Mouse (Mus musculus) layer of hippocampus, postnatal 14 days (tissue): Measurements from ENCODE around the gene Sim1. TPM values are rescaled to one million over a fixed set of nuclear protein-coding genes. Genes with fewer than 3 reads are reported as not detected.

Experiments
- DNase-seq, 2 experiments: peaks; one replicate each; pipeline ENCODE4 v3.0.0; 2021 to 2022; ENCODE audit warnings: low spot score in 2 of 2, mixed read lengths in 1 of 2
- long read RNA-seq, 2 experiments: library from polyadenylated mRNA; stranded (forward); transcript quantifications; one replicate each; pipeline ENCODE4 v2.0.0; 2021
- total RNA-seq, 2 experiments: library from RNA; stranded (reverse); gene quantifications; 2 replicates each; pipeline ENCODE4 v1.2.3; 2021

Sim1 gene
- under 1 TPM in 1 of 2 experiments, not detected in 1; 0.10 TPM for total RNA-seq
- long read RNA-seq, experiment 1: 0 reads
- long read RNA-seq, experiment 2: 0 reads

DNA sequence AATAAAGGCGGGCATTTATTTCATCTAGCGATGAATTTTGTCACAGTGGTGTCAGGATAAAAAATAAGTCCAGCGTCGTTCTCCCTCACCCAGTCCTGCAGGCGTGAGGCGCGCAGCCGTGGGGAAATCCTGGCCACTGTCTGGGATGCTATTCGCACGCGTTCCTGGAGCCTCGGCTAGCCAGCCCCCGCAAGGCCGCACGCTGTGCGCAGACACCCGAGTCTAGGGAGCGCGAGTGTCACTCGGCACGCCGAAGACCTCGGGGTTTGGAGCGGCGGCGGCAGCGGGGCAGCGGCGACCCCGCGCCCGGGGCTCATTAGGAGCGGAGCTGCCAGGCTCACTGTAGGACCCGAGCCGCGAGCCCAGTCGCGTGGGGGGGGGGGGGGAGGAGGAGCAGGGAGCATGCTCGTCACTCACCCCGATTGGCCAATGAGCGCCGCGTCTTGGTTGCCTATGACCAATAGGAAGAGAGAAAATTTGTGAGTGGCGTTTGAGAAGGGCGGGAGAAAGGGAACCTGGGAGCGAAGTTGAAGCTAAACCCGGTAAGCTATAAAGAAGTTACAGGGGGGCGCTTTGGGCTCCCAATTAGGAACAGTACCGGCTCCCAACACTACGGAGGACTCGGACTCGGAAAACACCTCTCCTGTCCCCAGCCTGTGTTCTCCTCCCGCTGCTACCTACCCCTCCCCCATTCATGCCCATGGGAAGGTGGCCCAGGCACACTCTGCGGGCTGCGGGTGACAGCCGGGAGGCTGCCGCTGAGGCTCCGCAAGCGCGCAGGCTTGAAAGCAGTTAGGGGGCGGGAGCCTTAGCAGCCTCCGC is at the start of gene Sim1:
Sim1 (plus strand) TSS at position 585 of the 822 bp plus-strand sequence.
- peak; percentile 60 to 79 for DNase-seq

DNA sequence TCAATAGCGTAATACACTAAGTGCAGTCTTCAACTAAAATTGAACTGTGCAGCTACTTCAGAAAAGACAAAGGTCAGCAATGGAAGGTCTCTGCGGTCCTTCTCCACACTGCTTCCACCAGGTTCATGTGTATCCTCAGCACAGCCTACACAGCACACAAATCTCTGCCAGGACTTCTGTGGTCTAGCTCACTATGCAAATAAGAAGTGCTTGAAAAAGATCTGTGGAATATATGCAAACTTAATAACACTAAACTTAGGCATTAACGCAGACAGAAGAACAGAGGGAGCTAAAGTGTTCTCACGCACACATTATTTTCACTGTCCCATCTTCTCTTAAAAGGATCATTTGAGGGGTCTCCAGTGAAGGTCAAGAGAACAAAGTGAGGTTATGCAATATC is 26.4 kb upstream of the Sim1 start:
- no peak for DNase-seq

DNA sequence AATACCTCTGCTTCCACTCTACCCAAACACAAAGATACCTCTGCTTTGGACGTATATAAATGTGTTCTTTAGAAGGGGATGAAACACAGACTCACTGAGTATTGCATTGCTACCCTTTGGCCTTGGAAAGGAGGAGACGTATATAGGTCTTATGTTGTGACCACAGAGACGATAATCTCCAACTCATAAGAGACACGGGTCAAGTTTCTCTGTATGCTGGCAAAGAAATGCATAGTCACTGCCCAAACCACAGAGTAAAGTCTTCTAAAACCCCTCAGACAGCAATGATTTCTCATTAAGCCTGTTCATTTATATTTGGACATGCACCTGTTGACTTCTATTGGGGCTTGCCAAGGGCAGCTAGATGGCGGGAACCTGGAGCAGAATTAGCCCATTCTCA is 17.6 kb upstream of the Sim1 start:
- no peak for DNase-seq

DNA sequence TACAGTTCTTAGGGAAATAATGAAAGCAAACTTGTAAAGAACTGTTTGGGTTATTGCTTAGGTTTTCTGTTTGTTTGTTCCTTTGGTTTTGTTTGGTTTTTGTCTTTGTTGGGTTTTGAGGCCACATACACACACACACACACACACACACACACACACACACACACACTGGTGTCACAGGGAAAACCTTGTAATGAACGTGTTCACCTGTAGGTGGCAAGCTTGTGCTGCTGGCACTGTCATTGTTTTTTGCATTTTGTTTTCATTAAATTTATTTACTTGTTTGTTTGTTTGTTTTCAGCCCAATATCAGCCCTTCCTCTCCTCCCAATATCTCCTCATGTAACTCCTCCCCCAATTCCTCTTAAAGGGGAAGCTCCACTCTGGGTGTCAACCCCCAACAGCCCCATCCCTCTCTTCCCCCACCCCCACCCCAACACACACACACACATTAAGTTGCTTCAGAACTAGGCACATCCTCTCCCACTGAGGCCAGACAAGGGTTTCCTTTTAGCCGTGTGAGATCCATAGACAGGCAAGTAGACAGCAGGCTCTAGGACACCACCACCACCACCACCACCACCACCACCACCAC is 13.0 kb upstream of the Sim1 start:
- DNase-seq: no peak

DNA sequence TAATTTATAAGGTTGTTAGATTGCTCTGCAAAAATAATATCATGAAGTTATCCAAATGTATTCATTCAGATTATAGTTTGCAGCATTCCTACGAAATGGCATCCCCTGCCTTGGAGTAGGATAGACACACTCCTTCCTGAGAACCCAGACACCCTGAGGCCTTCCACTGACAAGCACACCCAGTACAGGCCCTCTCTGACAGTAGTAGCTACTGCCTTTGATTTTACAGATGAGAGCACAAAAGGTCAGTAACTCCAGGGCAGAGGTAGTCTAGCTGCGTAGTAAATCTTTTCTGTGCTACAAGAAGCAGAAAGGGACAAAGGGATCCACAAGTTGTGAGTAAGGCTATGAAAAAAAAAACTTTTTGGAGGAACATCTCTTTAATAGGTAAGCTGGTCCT is 12.2 kb upstream of the Sim1 start:
- DNase-seq: no peak

DNA sequence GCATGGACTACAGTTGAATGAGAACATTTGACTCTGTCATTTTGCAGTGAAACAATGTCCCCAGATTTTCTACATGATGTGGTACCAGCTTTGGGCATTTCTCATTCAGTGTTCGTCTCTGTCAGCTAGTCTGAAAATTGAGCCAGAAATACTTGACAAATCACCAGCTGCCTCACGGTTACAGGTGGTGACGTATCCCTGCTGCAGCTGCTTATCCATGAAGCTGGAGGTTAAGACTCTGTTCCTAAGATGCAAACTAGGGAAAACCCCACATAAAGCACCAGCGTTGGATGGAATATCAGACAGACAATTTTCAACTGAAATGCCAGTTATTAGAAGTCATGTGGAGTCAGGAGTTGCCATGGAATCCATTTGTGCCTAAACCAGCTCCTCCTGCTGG is 8.2 kb upstream of the Sim1 start:
- DNase-seq: no peak

DNA sequence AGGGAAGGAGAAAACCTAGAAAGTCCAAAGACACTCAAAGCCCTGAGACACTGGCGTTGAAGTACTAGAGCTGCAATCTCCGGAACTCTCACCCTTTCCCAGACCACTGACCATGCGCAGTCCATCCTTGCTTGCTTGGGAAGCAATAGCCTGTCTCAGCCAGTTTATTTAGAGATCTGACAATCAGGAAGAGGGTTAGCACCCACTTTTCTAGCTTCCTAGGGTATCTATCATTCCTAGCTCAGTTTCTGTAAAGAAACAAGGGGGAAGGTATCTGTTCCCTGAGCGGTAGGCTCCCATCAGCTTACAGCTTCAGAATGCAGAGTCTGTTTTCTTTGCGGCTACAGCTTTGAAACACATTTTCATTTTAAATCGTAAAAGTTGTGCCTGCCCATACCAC is 3.9 kb upstream of the Sim1 start:
- no peak for DNase-seq

DNA sequence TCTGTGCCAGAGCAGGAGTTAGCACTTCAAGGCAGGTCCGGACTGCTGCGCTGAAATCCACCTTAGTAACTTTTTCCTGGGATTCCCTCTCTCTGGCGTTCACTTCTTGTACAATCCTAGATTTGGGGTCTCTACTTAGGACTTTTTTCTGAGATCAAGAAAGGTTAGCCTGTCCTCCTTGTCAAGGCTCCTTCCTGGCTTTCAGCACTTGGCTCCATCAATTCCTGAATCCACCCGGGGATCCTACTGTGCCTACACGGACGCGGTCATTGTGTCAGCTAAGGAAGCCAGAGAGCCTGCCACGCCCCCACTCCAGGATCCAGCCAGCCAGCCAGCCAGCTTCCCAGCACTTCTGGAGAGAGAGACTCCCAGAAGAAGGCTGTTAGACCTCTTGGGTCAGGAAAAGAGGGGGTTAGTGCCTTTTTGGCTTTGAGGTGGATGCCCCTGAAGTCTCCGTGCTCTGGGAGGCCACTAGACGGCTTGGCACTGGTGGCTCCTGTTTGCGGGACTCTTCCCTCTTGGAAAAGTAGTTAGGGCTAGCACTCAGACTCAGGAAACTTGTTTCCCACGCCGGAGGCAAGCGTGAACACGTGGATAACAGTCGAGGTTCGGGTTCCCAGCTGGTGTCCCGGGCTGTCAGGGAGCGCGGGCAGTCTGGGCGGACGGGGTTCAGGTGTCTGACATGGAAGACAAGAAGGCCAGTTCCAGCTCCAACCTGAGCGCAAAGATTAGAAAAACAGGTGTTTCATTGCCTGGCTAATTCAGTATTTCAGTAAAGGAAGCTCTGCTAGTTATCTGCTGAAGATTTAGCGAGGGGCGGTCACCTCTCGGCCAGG is 2.5 kb upstream of the Sim1 start:
- no peak for DNase-seq

DNA sequence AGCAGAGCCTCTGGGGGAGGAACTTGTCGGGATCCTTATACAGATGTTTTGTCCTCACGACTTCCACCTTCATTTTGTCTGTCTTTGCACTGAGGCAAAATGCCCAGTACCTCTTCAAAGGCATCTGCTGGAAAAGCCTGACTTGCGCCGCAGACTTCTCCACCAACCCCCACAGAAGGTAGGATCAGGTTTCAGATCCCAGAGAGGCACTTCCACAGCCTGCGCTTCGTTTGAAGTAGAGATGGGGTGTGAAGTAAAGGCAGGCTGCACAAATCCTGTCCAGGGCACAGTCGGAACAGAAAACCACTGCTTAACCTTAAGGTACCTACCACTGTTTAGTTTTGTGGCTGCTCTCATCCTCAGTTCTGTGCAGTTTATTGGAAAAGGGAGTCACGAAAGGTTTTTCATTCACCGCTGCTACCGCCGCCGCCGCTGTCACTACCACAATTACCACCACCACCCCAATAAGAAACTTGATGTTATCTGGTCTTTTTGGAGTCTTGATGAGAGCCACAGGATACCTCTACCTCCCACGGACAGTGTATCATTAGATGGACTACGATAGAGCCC is 1.7 kb upstream of the Sim1 start:
- no peak for DNase-seq

DNA sequence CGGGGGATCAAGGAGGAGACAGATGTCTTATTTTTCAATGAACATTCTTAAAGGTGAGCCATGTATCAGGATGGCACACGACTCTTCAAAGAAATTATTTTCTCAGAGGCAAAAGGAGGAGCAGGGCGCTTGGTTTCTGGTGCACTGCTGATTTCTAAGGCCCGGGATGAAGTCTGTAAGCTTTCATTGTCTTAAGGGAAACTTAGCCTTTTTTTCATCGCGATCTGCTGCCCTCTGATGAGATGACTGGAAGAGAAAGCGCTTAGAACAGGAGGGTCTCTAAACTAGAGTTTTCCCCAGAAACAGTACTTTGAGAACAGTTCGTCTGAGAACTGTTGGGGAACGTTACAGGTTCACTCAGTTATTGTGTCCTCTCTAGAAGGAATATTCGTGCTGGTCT is 1.0 kb upstream of the Sim1 start:
- no peak for DNase-seq

DNA sequence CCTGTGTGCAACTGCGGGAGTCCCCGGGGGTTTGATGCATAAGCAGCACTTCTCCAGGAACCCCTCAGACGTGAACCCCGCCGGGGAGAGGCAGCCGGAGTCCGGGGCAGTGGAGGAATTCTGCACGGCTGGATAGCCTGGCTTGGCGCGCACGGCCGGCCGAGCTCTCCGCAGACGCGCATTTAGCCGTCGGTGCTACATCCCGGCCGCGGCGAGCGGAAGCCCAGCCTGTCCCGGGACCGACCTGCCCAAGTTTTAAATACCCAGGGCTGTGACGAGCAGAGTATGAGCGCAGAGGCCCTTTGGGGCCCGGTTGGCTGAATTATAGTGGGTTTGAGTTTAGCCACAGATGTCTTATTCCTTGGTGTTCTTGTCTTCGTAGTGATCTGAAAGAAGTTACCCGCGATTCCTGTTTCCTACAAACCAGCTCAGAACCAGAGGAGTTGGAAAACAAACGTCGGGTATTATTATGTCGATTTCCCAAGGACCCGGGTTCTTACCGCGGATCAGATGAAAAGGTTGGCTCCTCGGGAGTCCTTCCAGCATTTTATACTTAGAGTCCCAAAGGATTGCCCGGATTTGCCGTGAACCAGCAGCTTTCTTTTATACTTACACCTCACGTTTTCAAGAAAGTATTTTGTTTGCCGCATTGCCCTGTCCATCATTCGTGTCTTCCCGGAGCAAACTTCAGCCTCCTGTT is 687 bp downstream of the Sim1 start:
- no peak for DNase-seq

DNA sequence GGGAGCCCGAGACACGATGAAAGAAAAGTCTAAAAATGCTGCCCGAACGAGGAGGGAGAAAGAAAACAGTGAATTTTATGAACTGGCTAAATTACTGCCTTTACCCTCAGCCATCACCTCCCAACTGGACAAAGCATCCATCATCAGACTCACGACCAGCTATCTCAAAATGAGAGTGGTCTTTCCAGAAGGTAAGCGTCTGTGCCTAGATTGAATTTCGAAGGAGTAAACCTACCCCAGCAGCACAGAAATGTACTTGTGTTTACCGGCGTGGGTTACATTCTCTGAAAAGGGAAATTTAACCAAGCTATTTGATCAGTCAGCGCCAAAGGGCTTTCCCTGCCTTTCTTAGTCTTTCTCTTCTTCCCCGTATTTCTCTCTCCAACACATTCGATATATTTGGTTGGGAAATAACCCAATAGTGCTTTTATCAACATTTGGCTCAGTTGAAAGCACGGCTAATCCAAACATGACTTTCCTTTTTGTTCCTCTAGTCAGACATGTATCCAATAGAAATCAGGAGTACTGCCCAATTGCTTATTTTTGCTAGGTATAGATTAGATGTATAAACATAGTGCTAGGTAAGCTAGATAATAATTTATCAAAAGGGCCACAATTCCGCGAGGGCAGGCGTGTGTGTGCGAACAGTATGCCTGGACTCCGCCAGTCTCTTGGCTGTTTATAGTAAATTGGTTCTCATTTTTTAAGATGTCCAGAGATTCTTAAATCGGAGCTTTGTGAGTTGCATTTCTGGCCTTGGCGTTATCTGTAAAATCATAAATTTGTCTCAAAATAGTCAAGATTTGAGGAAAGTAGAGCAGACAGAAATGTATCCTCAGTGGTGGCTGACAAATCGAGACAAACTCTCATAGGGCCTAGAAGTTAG is 1.6 kb downstream of the Sim1 start:
- no peak for DNase-seq

DNA sequence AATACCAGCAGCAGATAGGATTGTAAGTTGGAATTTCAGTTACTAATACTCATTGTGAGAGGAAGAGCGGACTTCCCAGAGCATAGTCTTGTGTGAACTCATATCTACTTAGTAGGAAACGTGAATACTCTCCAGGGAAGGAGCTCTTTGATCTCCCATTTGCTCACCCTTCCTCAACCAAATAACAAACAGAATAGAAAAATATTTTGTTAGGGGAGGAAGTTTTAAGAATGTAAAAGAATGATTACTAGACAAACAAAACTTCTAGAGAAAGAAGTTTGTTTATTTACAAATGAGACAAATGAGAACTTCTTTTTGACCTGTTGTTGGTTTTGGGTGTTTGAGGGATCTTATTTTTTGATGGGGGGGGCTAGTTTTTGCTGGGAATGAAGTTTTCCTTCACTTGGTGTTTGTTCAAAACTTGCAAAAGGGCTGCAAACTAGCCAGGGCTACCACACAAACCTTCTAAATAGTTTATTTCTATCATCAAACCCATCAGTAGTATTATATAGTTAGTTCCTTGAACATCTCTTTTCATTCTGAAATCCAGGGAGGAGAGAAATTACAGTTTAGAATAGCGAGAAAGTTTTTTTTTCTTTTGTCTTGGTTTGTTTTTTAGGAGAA is 2.3 kb downstream of the Sim1 start:
- no peak for DNase-seq

DNA sequence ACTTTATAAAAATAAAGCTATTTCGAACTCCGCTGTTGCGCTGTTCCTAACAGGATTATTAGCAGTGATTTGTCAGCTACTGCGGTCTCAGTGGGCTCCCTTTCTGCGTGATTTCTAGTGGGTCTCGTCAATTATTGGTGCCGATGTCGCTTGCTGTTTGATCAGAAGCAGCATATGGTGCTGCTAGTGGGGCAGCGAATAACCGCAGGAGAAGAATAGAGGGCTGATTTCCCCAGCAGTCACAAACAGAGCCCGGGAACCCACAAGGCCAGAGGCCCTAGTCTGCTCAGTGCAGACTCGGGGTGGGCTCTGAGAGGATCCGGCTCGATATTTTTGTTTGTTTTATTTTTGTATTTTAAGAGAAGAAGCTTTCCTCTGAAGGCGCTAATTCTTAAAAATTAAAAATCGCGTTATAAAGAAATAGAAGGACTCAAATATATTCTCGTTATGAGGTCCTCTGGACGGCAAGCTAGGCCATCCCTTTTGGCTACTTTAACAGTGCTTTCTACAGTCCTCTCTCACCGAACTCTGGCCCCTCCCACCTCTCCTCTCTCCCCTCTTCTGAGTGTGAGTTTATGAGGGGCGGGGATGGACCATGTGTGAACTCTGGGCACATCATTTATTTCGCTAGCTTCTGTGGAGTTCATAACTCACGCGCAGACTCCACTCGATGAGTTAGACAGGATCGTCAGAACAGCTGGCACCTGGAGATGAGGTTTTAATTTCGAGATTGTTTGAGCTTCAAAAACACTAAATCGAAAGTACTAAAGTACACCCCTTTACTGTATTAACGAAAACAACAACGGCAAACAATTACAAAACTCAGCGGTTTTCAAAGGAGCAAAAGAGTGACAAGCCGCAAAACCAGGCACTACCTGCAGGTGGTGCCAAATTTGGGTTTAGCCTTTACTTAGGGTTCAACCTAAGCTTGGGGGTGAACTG is 3.2 kb downstream of the Sim1 start:
- peak in 1 of 2 experiments; percentile 32 for DNase-seq

DNA sequence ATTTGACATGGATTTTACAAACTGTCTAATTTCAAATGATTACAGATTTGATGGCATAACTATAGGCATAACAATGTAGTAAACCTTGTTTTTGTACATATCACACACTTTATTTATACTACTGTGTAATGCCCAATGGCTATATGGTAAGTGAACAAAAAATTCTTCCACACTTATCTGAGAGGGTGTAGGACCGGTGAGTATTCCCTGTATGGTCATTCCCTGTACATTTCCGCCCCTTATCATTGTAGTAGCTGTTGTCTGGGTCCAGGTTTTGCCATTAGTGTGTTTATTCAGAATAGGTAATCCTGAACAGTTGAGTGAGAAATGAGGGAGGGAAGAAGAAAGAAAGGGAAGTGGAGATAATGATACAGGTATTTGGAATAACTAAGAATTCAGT is 4.1 kb downstream of the Sim1 start:
- no peak for DNase-seq

DNA sequence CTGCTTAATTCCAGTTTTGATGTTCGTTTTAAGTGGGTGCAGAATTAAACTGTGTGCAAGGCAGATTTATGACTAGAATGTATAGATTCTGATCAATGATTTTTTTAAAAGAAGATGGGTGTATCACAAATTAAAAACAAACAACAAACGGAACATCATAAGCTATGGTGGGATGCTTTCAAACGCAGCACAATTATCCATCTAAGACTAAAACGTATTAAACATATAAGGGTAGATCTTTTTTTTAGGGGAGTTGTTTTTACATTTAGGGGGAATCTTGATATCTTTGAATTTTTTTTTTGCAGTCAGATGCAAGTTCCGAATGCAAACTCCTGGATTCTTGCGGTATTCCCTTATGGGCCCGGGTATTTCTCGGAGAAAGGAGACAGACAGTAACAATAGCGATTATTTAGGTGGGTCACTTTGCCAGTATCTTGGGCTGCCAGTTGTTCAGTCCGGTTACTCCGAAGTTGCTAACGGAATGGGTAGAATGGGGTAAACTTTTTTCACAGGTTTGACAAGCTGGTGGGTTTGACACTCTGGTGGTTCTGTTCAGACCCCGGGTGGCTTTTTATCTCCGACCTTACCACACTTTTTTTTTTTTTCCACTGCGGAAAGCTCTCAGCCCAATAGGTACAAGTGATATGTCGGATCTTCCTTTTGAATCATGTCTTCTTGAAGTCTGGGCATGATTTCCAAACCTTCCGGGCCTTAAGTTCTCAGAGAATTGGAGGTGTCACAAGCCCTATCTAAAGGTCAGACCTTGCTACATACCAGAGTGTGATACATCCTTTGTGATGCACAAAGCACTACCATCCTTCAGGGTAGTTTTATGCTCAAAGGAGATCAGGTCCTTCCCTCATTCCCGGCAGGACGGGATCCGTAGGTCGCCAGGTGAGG is 5.5 kb downstream of the Sim1 start:
- no peak for DNase-seq
